Mouse (Mus musculus): ENCODE data around the gene Tbc1d10a. TPM values are rescaled to one million over a fixed set of nuclear protein-coding genes. Genes with fewer than 3 reads are reported as not detected.

Tbc1d10a gene
- polyA plus RNA-seq, 1 experiment from 2014 or later, result 25.4 TPM

- WGBS, result 87% methylated on average over 6 of the region's 6 CpGs
- H3K4me1 ChIP-seq, result peaks cover 40% of the 10 kb centered on the region
- no peak for DNase-seq (ENCODE audit: extremely low spot score, low spot score)
- H3K27me3 ChIP-seq (ENCODE audit: poor library complexity, severe bottlenecking), result peaks cover 10% of the 10 kb centered on the region
- no peak overlapping the region for H3K4me3 ChIP-seq
- no peaks in the 10 kb centered on the region for H3K9me3 ChIP-seq
- H3K36me3 ChIP-seq (replicated peaks), result peaks cover 2% of the 10 kb centered on the region; the same call in 1 of the 2 replicates
- no peak overlapping the region for H3K27ac ChIP-seq
Measured at GRCm38 (mm10) chr11:4189182-4189581, 2.6 kb downstream of the Tbc1d10a start.

DNA sequence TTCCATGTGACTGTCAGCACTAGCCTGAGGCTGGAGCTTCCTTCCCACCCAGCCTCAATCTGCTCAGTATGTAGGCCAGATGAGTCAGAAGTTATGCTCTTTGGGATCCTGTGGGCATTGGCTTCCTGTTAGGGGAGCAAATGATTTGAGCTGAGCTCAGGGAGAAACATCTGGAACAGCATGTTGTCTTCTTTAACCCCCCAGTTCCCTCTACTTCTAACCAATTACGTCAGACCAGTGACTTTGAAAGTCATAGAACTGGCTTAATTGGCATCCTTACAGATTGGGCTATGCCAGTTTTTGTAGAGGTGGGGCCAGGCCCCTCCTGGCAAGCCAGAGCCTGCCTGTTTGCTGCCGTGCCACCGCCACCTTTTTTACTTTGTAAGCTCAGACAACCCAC lies 4.1 kb downstream of the Tbc1d10a start:
- no peak for DNase-seq (ENCODE audit: extremely low spot score, low spot score)
- H3K9me3 ChIP-seq, result no peaks in the 10 kb centered on the region
- WGBS, result 87% methylated on average over 3 of the region's 3 CpGs
- H3K27ac ChIP-seq, result no peak overlapping the region
- H3K4me3 ChIP-seq, result no peak overlapping the region
- peaks cover 40% of the 10 kb centered on the region for H3K4me1 ChIP-seq
- H3K36me3 ChIP-seq (replicated peaks), result no peaks in the 10 kb centered on the region
- H3K27me3 ChIP-seq (ENCODE audit: poor library complexity, severe bottlenecking), result peaks cover 10% of the 10 kb centered on the region

- Histone ChIP-seq H3K27me3 (ENCODE audit: poor library complexity, severe bottlenecking) (peaks cover 6% of the 10 kb centered on the region), H3K27ac (no peak overlapping the region), H3K9me3 (no peaks in the 10 kb centered on the region), H3K4me3 (no peak overlapping the region), H3K4me1 (peaks cover 27% of the 10 kb centered on the region), H3K36me3 (replicated peaks) (no peaks in the 10 kb centered on the region)
- DNase-seq (ENCODE audit: extremely low spot score, low spot score), result no peak
- 78% methylated on average over 3 of the region's 3 CpGs for WGBS
Measured at GRCm38 (mm10) chr11:4192757-4193156, 6.2 kb downstream of the Tbc1d10a start.

DNA sequence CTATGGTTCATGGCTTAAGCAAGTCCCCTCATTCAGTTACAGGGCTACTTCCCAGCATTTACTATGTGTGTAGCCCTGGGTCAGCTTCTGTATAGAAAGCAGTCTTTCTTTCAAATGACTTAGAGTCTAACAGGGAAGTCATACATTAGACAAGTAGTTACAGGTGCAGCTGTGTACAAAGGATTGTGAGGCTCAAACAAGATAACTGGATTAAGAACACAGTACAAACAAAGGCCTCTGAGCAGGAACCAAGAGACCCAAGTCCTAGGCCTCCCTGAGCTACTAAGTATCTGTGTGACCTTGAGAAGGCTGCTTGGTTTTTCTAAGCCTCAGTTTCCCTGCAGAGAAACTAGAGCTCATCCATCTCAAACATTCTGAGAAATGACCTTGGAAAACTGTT lies 6.8 kb downstream of the Tbc1d10a start:
- Histone ChIP-seq H3K27me3 (ENCODE audit: poor library complexity, severe bottlenecking) (no peaks in the 10 kb centered on the region), H3K27ac (no peak overlapping the region)

DNA sequence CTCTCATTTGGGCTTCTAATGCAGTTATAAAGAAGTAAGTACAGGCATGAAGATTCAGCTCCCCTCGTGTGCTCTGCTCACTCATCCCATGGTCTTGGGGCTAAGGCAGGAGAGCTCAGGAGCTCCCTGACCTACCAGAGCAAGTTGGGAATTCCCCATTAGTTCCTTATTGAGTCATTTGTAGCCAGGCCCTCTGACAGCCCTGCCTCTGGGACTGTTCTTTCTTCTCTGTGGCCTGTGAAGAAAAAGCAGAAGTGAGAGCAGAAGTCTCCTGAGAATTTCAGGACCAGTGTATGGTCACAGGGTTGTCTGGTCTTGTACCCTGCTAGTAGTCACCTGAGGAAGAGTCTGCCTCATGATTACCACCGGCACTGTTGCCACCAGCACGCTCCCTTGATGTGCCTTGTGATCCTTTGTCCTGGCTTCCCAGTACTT lies 9.0 kb downstream of the Tbc1d10a start:
- Histone ChIP-seq H3K36me3 (replicated peaks) (no peaks in the 10 kb centered on the region), H3K27ac (no peak overlapping the region), H3K4me1 (peaks cover 15% of the 10 kb centered on the region), H3K27me3 (ENCODE audit: poor library complexity, severe bottlenecking) (no peaks in the 10 kb centered on the region), H3K4me3 (no peak overlapping the region), H3K9me3 (no peaks in the 10 kb centered on the region)
- 82% methylated on average over 3 of the region's 3 CpGs for WGBS
- DNase-seq (ENCODE audit: extremely low spot score, low spot score), result no peak

More for the DNA sequence above, 6.8 kb downstream of the Tbc1d10a start:
- no peak for DNase-seq (ENCODE audit: extremely low spot score, low spot score)
- Histone ChIP-seq H3K36me3 (replicated peaks) (no peaks in the 10 kb centered on the region), H3K4me3 (no peak overlapping the region), H3K4me1 (peaks cover 23% of the 10 kb centered on the region), H3K9me3 (no peaks in the 10 kb centered on the region)

DNA sequence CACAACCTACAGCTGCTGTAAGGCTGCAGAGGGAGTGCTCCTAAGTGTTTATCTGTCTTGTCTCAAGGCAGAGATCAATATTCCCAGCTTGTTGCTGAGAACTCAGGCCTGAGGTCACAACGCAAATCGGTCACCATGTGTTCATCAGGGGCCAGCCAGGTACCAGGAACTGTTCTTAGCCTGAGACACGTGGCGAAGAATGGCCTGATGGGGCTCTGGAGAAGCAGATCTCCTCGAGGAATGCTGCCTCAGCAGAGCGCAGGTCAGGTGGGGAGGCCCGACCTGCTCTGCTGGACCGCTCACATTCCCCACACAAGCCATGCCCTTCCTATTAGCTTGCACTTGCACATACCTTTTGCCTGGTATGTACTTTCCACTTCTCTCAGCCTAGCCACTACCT lies 10.0 kb downstream of the Tbc1d10a start:
- whole genome bisulfite sequencing, result 83% methylated on average over 8 of the region's 8 CpGs
- no peak overlapping the region for H3K4me3 ChIP-seq
- no peaks in the 10 kb centered on the region for H3K9me3 ChIP-seq
- no peaks in the 10 kb centered on the region for H3K36me3 ChIP-seq (replicated peaks)
- peaks cover 4% of the 10 kb centered on the region; the same call in 1 of the 2 replicates for H3K4me1 ChIP-seq
- no peaks in the 10 kb centered on the region for H3K27me3 ChIP-seq (ENCODE audit: poor library complexity, severe bottlenecking)
- no peak for DNase-seq (ENCODE audit: extremely low spot score, low spot score)
- H3K27ac ChIP-seq, result no peak overlapping the region

GRCm38 (mm10) chr11:4197691-4198090 lies 11.1 kb downstream of the Tbc1d10a start:
- 83% methylated on average over 1 of the region's 1 CpGs for WGBS
- Histone ChIP-seq H3K4me1 (no peaks in the 10 kb centered on the region), H3K36me3 (replicated peaks) (no peaks in the 10 kb centered on the region), H3K27ac (no peak overlapping the region), H3K4me3 (no peak overlapping the region), H3K9me3 (no peaks in the 10 kb centered on the region), H3K27me3 (ENCODE audit: poor library complexity, severe bottlenecking) (no peaks in the 10 kb centered on the region)
- DNase-seq (ENCODE audit: extremely low spot score, low spot score), result no peak

GRCm38 (mm10) chr11:4201981-4202700 lies 15.6 kb downstream of the Tbc1d10a start:
- Histone ChIP-seq H3K4me3 (no peak overlapping the region), H3K36me3 (replicated peaks) (peaks cover 16% of the 10 kb centered on the region), H3K9me3 (no peaks in the 10 kb centered on the region), H3K27ac (no peak overlapping the region), H3K27me3 (ENCODE audit: poor library complexity, severe bottlenecking) (no peaks in the 10 kb centered on the region), H3K4me1 (peaks cover 7% of the 10 kb centered on the region)
- 90% methylated on average over 11 of the region's 11 CpGs for WGBS
- no peak for DNase-seq (ENCODE audit: extremely low spot score, low spot score)

DNA sequence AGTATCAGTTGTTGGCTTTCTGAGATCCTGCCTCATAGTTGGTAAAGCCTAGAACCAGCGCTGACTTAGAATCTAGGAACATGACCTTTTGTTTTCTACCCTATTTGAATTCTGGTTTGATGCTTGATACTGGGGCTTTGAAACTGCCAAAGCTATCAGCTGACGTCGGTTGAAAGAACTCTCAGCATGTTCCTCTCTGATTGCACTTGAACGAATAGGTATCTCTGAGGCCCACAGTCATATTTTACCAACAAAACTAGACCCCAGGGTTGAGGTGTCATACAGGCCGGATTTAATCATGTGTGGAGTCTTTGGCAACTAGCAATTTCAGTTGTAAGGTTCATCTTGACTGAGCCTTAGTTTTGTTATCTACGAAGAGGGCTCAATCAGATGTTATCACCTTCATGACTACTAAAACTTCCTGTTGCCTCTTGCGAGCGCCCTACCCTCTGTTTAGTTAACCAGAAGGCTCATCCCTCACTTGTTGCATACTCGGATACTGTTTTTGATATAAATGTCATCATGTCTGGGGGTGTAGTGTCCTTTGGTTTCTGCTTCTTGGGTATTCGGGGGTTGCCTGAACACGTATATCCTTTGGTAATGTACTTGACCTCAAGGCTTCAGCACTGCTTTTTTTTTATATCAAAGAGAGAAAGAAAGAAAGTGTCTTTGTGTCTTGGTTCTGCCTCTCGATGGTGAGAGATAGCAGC lies 16.6 kb downstream of the Tbc1d10a start:
- Histone ChIP-seq H3K4me1 (peaks cover 7% of the 10 kb centered on the region), H3K36me3 (replicated peaks) (peaks cover 26% of the 10 kb centered on the region), H3K27me3 (ENCODE audit: poor library complexity, severe bottlenecking) (no peaks in the 10 kb centered on the region), H3K4me3 (no peak overlapping the region), H3K27ac (no peak overlapping the region), H3K9me3 (no peaks in the 10 kb centered on the region)
- DNase-seq (ENCODE audit: extremely low spot score, low spot score), result no peak
- 89% methylated on average over 12 of the region's 12 CpGs for WGBS

GRCm38 (mm10) chr11:4203705-4204074 lies 17.1 kb downstream of the Tbc1d10a start:
- H3K9me3 ChIP-seq, result no peaks in the 10 kb centered on the region
- H3K27ac ChIP-seq, result no peak overlapping the region
- no peak for DNase-seq (ENCODE audit: extremely low spot score, low spot score)
- WGBS, result 74% methylated on average over 2 of the region's 2 CpGs
- H3K4me1 ChIP-seq, result peaks cover 7% of the 10 kb centered on the region
- H3K27me3 ChIP-seq (ENCODE audit: poor library complexity, severe bottlenecking), result no peaks in the 10 kb centered on the region
- no peak overlapping the region for H3K4me3 ChIP-seq
- peaks cover 31% of the 10 kb centered on the region for H3K36me3 ChIP-seq (replicated peaks)

- Histone ChIP-seq H3K9me3 (no peaks in the 10 kb centered on the region), H3K27me3 (ENCODE audit: poor library complexity, severe bottlenecking) (no peaks in the 10 kb centered on the region), H3K36me3 (replicated peaks) (peaks cover 46% of the 10 kb centered on the region), H3K27ac (no peak overlapping the region), H3K4me3 (no peak overlapping the region), H3K4me1 (peaks cover 7% of the 10 kb centered on the region)
- DNase-seq (ENCODE audit: extremely low spot score, low spot score), result no peak
- WGBS, result 90% methylated on average over 5 of the region's 5 CpGs
Measured at GRCm38 (mm10) chr11:4205097-4205655, 18.6 kb downstream of the Tbc1d10a start.

DNA sequence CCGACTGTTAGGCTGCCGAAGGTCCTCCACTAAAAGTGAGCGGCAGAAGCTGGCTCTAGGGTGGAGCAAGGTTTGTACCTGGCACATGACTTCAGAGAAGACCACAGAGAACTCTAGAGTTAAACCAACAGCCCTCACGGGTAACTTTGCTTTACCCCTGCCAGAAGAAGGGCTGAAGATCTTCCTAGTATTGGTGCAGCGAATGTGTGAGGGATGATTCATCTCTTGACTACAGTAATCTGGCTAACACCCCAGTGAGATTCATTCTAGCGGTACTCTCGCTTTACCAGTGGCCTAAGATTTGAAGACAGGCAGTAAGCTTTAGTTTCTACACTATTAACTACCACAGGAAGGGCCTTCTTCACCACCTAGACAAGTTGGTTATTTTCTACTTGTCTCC lies 19.4 kb downstream of the Tbc1d10a start:
- Histone ChIP-seq H3K4me3 (no peak overlapping the region), H3K27me3 (ENCODE audit: poor library complexity, severe bottlenecking) (no peaks in the 10 kb centered on the region), H3K4me1 (peaks cover 7% of the 10 kb centered on the region), H3K36me3 (replicated peaks) (peaks cover 54% of the 10 kb centered on the region), H3K9me3 (no peaks in the 10 kb centered on the region), H3K27ac (no peak overlapping the region)
- WGBS, result 87% methylated on average over 7 of the region's 7 CpGs
- no peak for DNase-seq (ENCODE audit: extremely low spot score, low spot score)

- DNase-seq (ENCODE audit: extremely low spot score, low spot score), result no peak
- H3K36me3 ChIP-seq (replicated peaks), result peaks cover 55% of the 10 kb centered on the region
- no peaks in the 10 kb centered on the region for H3K27me3 ChIP-seq (ENCODE audit: poor library complexity, severe bottlenecking)
- H3K4me1 ChIP-seq, result peaks cover 7% of the 10 kb centered on the region
- no peak overlapping the region for H3K27ac ChIP-seq
- 77% methylated on average over 6 of the region's 6 CpGs for WGBS
- no peaks in the 10 kb centered on the region for H3K9me3 ChIP-seq
- no peak overlapping the region for H3K4me3 ChIP-seq
Measured at GRCm38 (mm10) chr11:4206563-4206962, 20.0 kb downstream of the Tbc1d10a start.
